Mouse (Mus musculus): ENCODE measurements around the gene Foxj1. TPM values are rescaled to one million over a fixed set of nuclear protein-coding genes. Genes with fewer than 3 reads are reported as not detected.

The Foxj1 gene
- polyA plus RNA-seq, 1 experiment from 2014 or later: 13.6 TPM

- H3K27me3 ChIP-seq (ENCODE audit: control insufficient read depth, insufficient read depth, low read depth, low read length): no peaks in the 10 kb centered on the region
- peaks cover 30% of the 10 kb centered on the region for H3K36me3 ChIP-seq (ENCODE audit: control insufficient read depth, insufficient read depth, low read length)
- H3K4me1 ChIP-seq (ENCODE audit: control insufficient read depth, insufficient read depth, low read length): no peaks in the 10 kb centered on the region
- no peak overlapping the region for H3K27ac ChIP-seq (ENCODE audit: low read length)
- 95% methylated on average over 8 of the region's 8 CpGs for WGBS
- H3K9ac ChIP-seq (ENCODE audit: low read depth, low read length): no peak overlapping the region
- no peaks in the 10 kb centered on the region for H3K9me3 ChIP-seq (replicated peaks; ENCODE audit: control insufficient read depth, low read length, poor library complexity, severe bottlenecking)
- ATAC-seq: no peak
- H3K4me3 ChIP-seq (ENCODE audit: low read depth, low read length): no peak overlapping the region
- H3K4me2 ChIP-seq (ENCODE audit: low read length): no peak overlapping the region
These were observed 18.3 kb upstream of the Foxj1 start for GRCm38 (mm10) chr11:116353535-116353934.

GRCm38 (mm10) chr11:116351294-116351693, 16.1 kb upstream of the Foxj1 start:
- Histone ChIP-seq H3K4me3 (ENCODE audit: low read depth, low read length) (no peak overlapping the region), H3K9ac (ENCODE audit: low read depth, low read length) (no peak overlapping the region), H3K27ac (ENCODE audit: low read length) (no peak overlapping the region), H3K27me3 (ENCODE audit: control insufficient read depth, insufficient read depth, low read depth, low read length) (no peaks in the 10 kb centered on the region), H3K9me3 (replicated peaks; ENCODE audit: control insufficient read depth, low read length, poor library complexity, severe bottlenecking) (no peaks in the 10 kb centered on the region), H3K36me3 (ENCODE audit: control insufficient read depth, insufficient read depth, low read length) (peaks cover 40% of the 10 kb centered on the region), H3K4me1 (ENCODE audit: control insufficient read depth, insufficient read depth, low read length) (no peaks in the 10 kb centered on the region), H3K4me2 (ENCODE audit: low read length) (no peak overlapping the region)
- no peak for ATAC-seq
- 92% methylated on average over 5 of the region's 5 CpGs for WGBS

- Histone ChIP-seq H3K4me1 (ENCODE audit: control insufficient read depth, insufficient read depth, low read length) (no peaks in the 10 kb centered on the region), H3K9ac (ENCODE audit: low read depth, low read length) (no peak overlapping the region), H3K4me2 (ENCODE audit: low read length) (no peak overlapping the region), H3K36me3 (ENCODE audit: control insufficient read depth, insufficient read depth, low read length) (peaks cover 29% of the 10 kb centered on the region), H3K4me3 (ENCODE audit: low read depth, low read length) (no peak overlapping the region), H3K9me3 (replicated peaks; ENCODE audit: control insufficient read depth, low read length, poor library complexity, severe bottlenecking) (no peaks in the 10 kb centered on the region), H3K27ac (ENCODE audit: low read length) (no peak overlapping the region), H3K27me3 (ENCODE audit: control insufficient read depth, insufficient read depth, low read depth, low read length) (no peaks in the 10 kb centered on the region)
- 71% methylated on average over 5 of the region's 5 CpGs for WGBS
- ATAC-seq: no peak
These were observed 12.8 kb upstream of the Foxj1 start for GRCm38 (mm10) chr11:116347955-116348354.

GRCm38 (mm10) chr11:116347012-116347411, 11.8 kb upstream of the Foxj1 start:
- H3K4me1 ChIP-seq (ENCODE audit: control insufficient read depth, insufficient read depth, low read length): no peaks in the 10 kb centered on the region
- ATAC-seq: no peak

GRCm38 (mm10) chr11:116342069-116342791, 7.0 kb upstream of the Foxj1 start:
- H3K4me2 ChIP-seq (ENCODE audit: low read length): no peak overlapping the region
- H3K9me3 ChIP-seq (replicated peaks; ENCODE audit: control insufficient read depth, low read length, poor library complexity, severe bottlenecking): no peaks in the 10 kb centered on the region
- WGBS: 69% methylated on average over 25 of the region's 25 CpGs
- no peak overlapping the region for H3K9ac ChIP-seq (ENCODE audit: low read depth, low read length)
- ATAC-seq: peak; percentile 70
- peak overlapping the region; percentile 23 for H3K27ac ChIP-seq (ENCODE audit: low read length)
- no peaks in the 10 kb centered on the region for H3K27me3 ChIP-seq (ENCODE audit: control insufficient read depth, insufficient read depth, low read depth, low read length)
- no peak overlapping the region for H3K4me3 ChIP-seq (ENCODE audit: low read depth, low read length)
- no peaks in the 10 kb centered on the region for H3K4me1 ChIP-seq (ENCODE audit: control insufficient read depth, insufficient read depth, low read length)
- H3K36me3 ChIP-seq (ENCODE audit: control insufficient read depth, insufficient read depth, low read length): peaks cover 15% of the 10 kb centered on the region; the same call in 1 of the 2 replicates

More at GRCm38 (mm10) chr11:116347012-116347411, 11.8 kb upstream of the Foxj1 start:
- WGBS: 89% methylated on average over 7 of the region's 7 CpGs
- Histone ChIP-seq H3K9me3 (replicated peaks; ENCODE audit: control insufficient read depth, low read length, poor library complexity, severe bottlenecking) (no peaks in the 10 kb centered on the region), H3K4me2 (ENCODE audit: low read length) (no peak overlapping the region), H3K9ac (ENCODE audit: low read depth, low read length) (no peak overlapping the region), H3K27ac (ENCODE audit: low read length) (no peak overlapping the region), H3K4me3 (ENCODE audit: low read depth, low read length) (no peak overlapping the region), H3K27me3 (ENCODE audit: control insufficient read depth, insufficient read depth, low read depth, low read length) (no peaks in the 10 kb centered on the region), H3K36me3 (ENCODE audit: control insufficient read depth, insufficient read depth, low read length) (peaks cover 31% of the 10 kb centered on the region)

- WGBS: 88% methylated on average over 6 of the region's 6 CpGs
- Histone ChIP-seq H3K27ac (ENCODE audit: low read length) (no peak overlapping the region), H3K9ac (ENCODE audit: low read depth, low read length) (no peak overlapping the region), H3K36me3 (ENCODE audit: control insufficient read depth, insufficient read depth, low read length) (0 out of 2 replicates have a peak, but pooled peaks cover 3% of the 10 kb centered on the region), H3K27me3 (ENCODE audit: control insufficient read depth, insufficient read depth, low read depth, low read length) (peaks cover 12% of the 10 kb centered on the region), H3K9me3 (replicated peaks; ENCODE audit: control insufficient read depth, low read length, poor library complexity, severe bottlenecking) (no peaks in the 10 kb centered on the region), H3K4me3 (ENCODE audit: low read depth, low read length) (no peak overlapping the region), H3K4me2 (ENCODE audit: low read length) (no peak overlapping the region), H3K4me1 (ENCODE audit: control insufficient read depth, insufficient read depth, low read length) (peaks cover 24% of the 10 kb centered on the region)
- ATAC-seq: no peak
These were observed 2.3 kb upstream of the Foxj1 start for GRCm38 (mm10) chr11:116337531-116337930.

- Histone ChIP-seq H3K27me3 (ENCODE audit: control insufficient read depth, insufficient read depth, low read depth, low read length) (peaks cover 12% of the 10 kb centered on the region), H3K27ac (ENCODE audit: low read length) (no peak overlapping the region), H3K4me2 (ENCODE audit: low read length) (no peak overlapping the region), H3K4me3 (ENCODE audit: low read depth, low read length) (no peak overlapping the region), H3K4me1 (ENCODE audit: control insufficient read depth, insufficient read depth, low read length) (peaks cover 29% of the 10 kb centered on the region), H3K36me3 (ENCODE audit: control insufficient read depth, insufficient read depth, low read length) (0 out of 2 replicates have a peak, but pooled peaks cover 3% of the 10 kb centered on the region), H3K9me3 (replicated peaks; ENCODE audit: control insufficient read depth, low read length, poor library complexity, severe bottlenecking) (no peaks in the 10 kb centered on the region), H3K9ac (ENCODE audit: low read depth, low read length) (peak overlapping the region; percentile 7; the same call in 1 of the 2 replicates)
- ATAC-seq: no peak
- WGBS: 59% methylated on average over 12 of the region's 12 CpGs
These were observed 1.8 kb upstream of the Foxj1 start for GRCm38 (mm10) chr11:116337000-116337399.

GRCm38 (mm10) chr11:116336393-116336792, 1.2 kb upstream of the Foxj1 start:
- H3K27me3 ChIP-seq (ENCODE audit: control insufficient read depth, insufficient read depth, low read depth, low read length): peaks cover 12% of the 10 kb centered on the region
- H3K9me3 ChIP-seq (replicated peaks; ENCODE audit: control insufficient read depth, low read length, poor library complexity, severe bottlenecking): no peaks in the 10 kb centered on the region
- 0 out of 2 replicates have a peak overlapping the region, but pooled peaks have one; percentile 73 for H3K27ac ChIP-seq (ENCODE audit: low read length)
- ATAC-seq: no peak
- H3K36me3 ChIP-seq (ENCODE audit: control insufficient read depth, insufficient read depth, low read length): 0 out of 2 replicates have a peak, but pooled peaks cover 3% of the 10 kb centered on the region
- H3K4me1 ChIP-seq (ENCODE audit: control insufficient read depth, insufficient read depth, low read length): peaks cover 30% of the 10 kb centered on the region
- peak overlapping the region; percentile 64 for H3K9ac ChIP-seq (ENCODE audit: low read depth, low read length)
- WGBS: 80% methylated on average over 4 of the region's 4 CpGs
- peak overlapping the region; percentile 94 for H3K4me2 ChIP-seq (ENCODE audit: low read length)
- H3K4me3 ChIP-seq (ENCODE audit: low read depth, low read length): peak overlapping the region; percentile 50

- Histone ChIP-seq H3K27ac (ENCODE audit: low read length) (no peak overlapping the region; the same call in none of the 2 replicates), H3K27me3 (ENCODE audit: control insufficient read depth, insufficient read depth, low read depth, low read length) (peaks cover 12% of the 10 kb centered on the region), H3K4me2 (ENCODE audit: low read length) (peak overlapping the region; percentile 94), H3K36me3 (ENCODE audit: control insufficient read depth, insufficient read depth, low read length) (0 out of 2 replicates have a peak, but pooled peaks cover 3% of the 10 kb centered on the region), H3K4me1 (ENCODE audit: control insufficient read depth, insufficient read depth, low read length) (peaks cover 33% of the 10 kb centered on the region), H3K4me3 (ENCODE audit: low read depth, low read length) (peak overlapping the region; percentile 50), H3K9ac (ENCODE audit: low read depth, low read length) (peak overlapping the region; percentile 12; the same call in 1 of the 2 replicates), H3K9me3 (replicated peaks; ENCODE audit: control insufficient read depth, low read length, poor library complexity, severe bottlenecking) (no peaks in the 10 kb centered on the region)
- ATAC-seq: no peak
- WGBS: 8% methylated on average over 26 of the region's 26 CpGs
These were observed 799 bp downstream of the Foxj1 start for GRCm38 (mm10) chr11:116334417-116334782.

Data from midbrain, embryonic 16.5 days (tissue).